Mouse (Mus musculus) limb, embryonic 11.5 days (tissue): ENCODE results near the gene Pzp. TPM values are rescaled to one million over a fixed set of nuclear protein-coding genes. Genes with fewer than 3 reads are reported as not detected.

ENCODE experiments used
- ATAC-seq: fragments of 200-750 bp; cut with Nextera tagmentation; 2 replicates; pipeline ENCODE4 v1.8.0; 2017; ENCODE audit warnings: low read depth; ENCODE audit not compliant: insufficient number of reproducible peaks, low FRiP score, low TSS enrichment
- DNase-seq: peaks from one replicate; pipeline ENCODE4 v3.0.0-alpha.2; 2015; ENCODE audit warnings: low spot score
- H3K27ac ChIP-seq: fragments of 300-500 bp; sonication (generic); replicated peaks from 2 replicates; pipeline ENCODE4 v1.5.1; 2014; ENCODE audit warnings: low read depth, mild to moderate bottlenecking, low read length
- H3K27me3 ChIP-seq: fragments of 300-500 bp; sonication (generic); 2 replicates; pipeline ENCODE4 v1.6.1; 2014; ENCODE audit warnings: mild to moderate bottlenecking, low read length, mixed read lengths; ENCODE audit not compliant: control insufficient read depth, insufficient read depth
- H3K36me3 ChIP-seq: fragments of 300-500 bp; sonication (generic); 2 replicates; pipeline ENCODE4 v1.6.1; 2014; ENCODE audit warnings: mild to moderate bottlenecking, low read length, moderate library complexity, mixed read lengths; ENCODE audit not compliant: control insufficient read depth, insufficient read depth
- H3K4me1 ChIP-seq: fragments of 300-500 bp; sonication (generic); 2 replicates; pipeline ENCODE4 v1.6.1; 2014; ENCODE audit warnings: low read length, mixed read lengths; ENCODE audit not compliant: control insufficient read depth, insufficient read depth
- H3K4me2 ChIP-seq: fragments of 300-500 bp; sonication (generic); 2 replicates; pipeline ENCODE4 v1.6.1; 2014; ENCODE audit warnings: low read depth, mild to moderate bottlenecking, moderate library complexity; ENCODE audit not compliant: severe bottlenecking
- H3K4me3 ChIP-seq: fragments of 300-500 bp; sonication (generic); 2 replicates; pipeline ENCODE4 v1.5.1; 2014; ENCODE audit warnings: low read depth, low read length
- H3K9ac ChIP-seq: fragments of 300-500 bp; sonication (generic); 2 replicates; pipeline ENCODE4 v1.6.1; 2014; ENCODE audit warnings: mild to moderate bottlenecking, low read length
- H3K9me3 ChIP-seq: fragments of 300-500 bp; sonication (generic); 2 replicates; pipeline ENCODE4 v1.6.1; 2016; ENCODE audit warnings: low read length; ENCODE audit not compliant: control insufficient read depth
- WGBS: fragments of 180-500 bp; shearing (Covaris S2); extraction: QIAGEN DNeasy Blood & Tissue Kit; methylation state at CpG from one replicate; pipeline ENCODE4 v1.1.7; 2014; 5-methylcytosine and 5-hydroxymethylcytosine counted together
- polyA plus RNA-seq: library from polyadenylated mRNA; unstranded; fragments of >200 nt; fragmentation: Nextera tagmentation; extraction: Ambion mirVana; gene quantifications from 2 replicates; pipeline ENCODE4 v1.2.1, GENCODE M21; 2014

Gene Pzp
- polyA plus RNA-seq, 1 experiment from 2014 or later = 0.03 TPM

GRCm38 (mm10) chr6:128533296-128533695 is 6.8 kb upstream of the Pzp start:
- DNase-seq (no peak), ATAC-seq (no peak)
- Histone ChIP-seq H3K9me3 (no peaks in the 10 kb centered on the region), H3K4me3 (no peak overlapping the region), H3K27me3 (no peaks in the 10 kb centered on the region), H3K4me2 (no peak overlapping the region), H3K27ac (no peak overlapping the region), H3K9ac (no peak overlapping the region), H3K4me1 (no peaks in the 10 kb centered on the region), H3K36me3 (no peaks in the 10 kb centered on the region)
- WGBS = 92% methylated on average over 6 of the region's 6 CpGs

DNA sequence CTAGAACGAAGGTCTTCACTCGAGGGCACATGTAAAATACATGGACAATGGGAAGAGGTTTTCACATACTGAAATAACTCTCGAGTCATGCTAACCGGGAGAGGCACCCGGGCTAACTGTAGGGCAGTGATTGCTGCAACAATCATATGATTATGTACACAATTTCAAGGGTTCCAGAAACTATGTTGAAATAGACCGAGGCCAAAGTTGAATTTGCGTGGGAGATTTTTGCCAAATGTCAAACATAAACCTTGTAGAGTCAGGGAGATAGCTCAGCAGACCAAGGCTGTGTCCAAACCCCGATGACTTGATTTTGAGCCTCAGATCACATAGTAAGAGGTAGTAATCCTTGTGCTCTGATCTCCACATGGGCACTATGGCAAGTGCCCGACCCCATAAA is 6.2 kb upstream of the Pzp start:
- DNase-seq (no peak), ATAC-seq (no peak)
- 92% methylated on average over 9 of the region's 9 CpGs for WGBS
- Histone ChIP-seq H3K4me1 (no peaks in the 10 kb centered on the region), H3K9ac (no peak overlapping the region), H3K27ac (no peak overlapping the region), H3K36me3 (no peaks in the 10 kb centered on the region), H3K4me3 (no peak overlapping the region), H3K4me2 (no peak overlapping the region), H3K27me3 (no peaks in the 10 kb centered on the region), H3K9me3 (no peaks in the 10 kb centered on the region)

DNA sequence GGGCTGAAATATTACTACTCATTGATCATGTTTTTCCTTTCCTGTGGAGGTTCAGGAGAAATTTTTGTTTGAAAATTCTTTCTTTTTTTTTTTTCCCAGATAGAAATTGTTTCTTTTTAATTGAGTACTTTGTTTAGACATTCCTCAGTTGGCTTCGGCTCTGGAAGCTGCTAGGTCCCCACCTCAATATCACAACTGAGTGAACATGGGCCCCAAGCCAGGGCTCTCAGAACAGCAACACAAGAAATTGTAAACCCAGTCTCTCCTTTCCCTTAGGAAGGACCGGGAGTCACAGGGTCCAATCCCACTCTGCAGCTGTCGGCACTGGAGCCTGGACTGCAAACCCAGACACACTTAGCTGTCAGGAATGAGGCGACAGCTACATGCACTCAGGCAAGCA is 2.0 kb upstream of the Pzp start:
- ATAC-seq (no peak), DNase-seq (no peak)
- WGBS = 60% methylated on average over 4 of the region's 4 CpGs
- no peak overlapping the region for H3K9ac ChIP-seq
- no peak overlapping the region for H3K27ac ChIP-seq
- H3K9me3 ChIP-seq = no peaks in the 10 kb centered on the region
- H3K27me3 ChIP-seq = no peaks in the 10 kb centered on the region
- H3K4me2 ChIP-seq = no peak overlapping the region
- no peak overlapping the region for H3K4me3 ChIP-seq
- H3K36me3 ChIP-seq = no peaks in the 10 kb centered on the region
- no peaks in the 10 kb centered on the region for H3K4me1 ChIP-seq

DNA sequence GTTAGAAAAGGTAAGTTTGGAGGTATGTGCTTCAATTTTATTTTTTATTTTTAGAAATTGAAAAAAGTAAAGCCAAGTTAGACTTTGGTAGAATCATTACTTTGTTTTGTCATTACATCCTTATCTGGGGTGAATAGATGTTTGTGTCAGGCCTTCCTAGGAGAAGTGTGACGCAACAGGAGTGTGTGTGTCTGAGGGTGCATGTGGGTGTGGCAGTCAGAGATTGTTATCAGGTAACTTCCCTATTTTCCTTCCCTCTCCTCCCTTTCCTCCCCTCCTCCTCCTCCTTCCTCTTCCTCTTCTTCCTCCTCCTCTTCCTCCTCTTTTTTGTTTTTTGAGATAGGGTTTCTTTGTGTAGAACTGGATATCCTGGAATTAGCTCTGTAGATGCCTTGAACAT is 590 bp upstream of the Pzp start:
- WGBS = 82% methylated on average over 1 of the region's 1 CpGs
- Histone ChIP-seq H3K9ac (no peak overlapping the region), H3K4me2 (no peak overlapping the region), H3K36me3 (no peaks in the 10 kb centered on the region), H3K4me1 (no peaks in the 10 kb centered on the region), H3K27ac (no peak overlapping the region), H3K4me3 (no peak overlapping the region), H3K9me3 (no peaks in the 10 kb centered on the region), H3K27me3 (no peaks in the 10 kb centered on the region)
- ATAC-seq (no peak), DNase-seq (no peak)

GRCm38 (mm10) chr6:128525801-128526200 is 719 bp downstream of the Pzp start:
- ATAC-seq (no peak), DNase-seq (no peak)
- Histone ChIP-seq H3K4me2 (no peak overlapping the region), H3K27ac (no peak overlapping the region), H3K9ac (no peak overlapping the region), H3K36me3 (no peaks in the 10 kb centered on the region), H3K9me3 (no peaks in the 10 kb centered on the region), H3K27me3 (no peaks in the 10 kb centered on the region), H3K4me1 (no peaks in the 10 kb centered on the region), H3K4me3 (no peak overlapping the region)
- WGBS = 89% methylated on average over 4 of the region's 4 CpGs

- no peaks in the 10 kb centered on the region for H3K27me3 ChIP-seq
- no peaks in the 10 kb centered on the region for H3K9me3 ChIP-seq
- no peaks in the 10 kb centered on the region for H3K4me1 ChIP-seq
- 89% methylated on average over 3 of the region's 3 CpGs for WGBS
- H3K4me3 ChIP-seq = no peak overlapping the region
- H3K4me2 ChIP-seq = no peak overlapping the region
- no peak overlapping the region for H3K27ac ChIP-seq
- no peaks in the 10 kb centered on the region for H3K36me3 ChIP-seq
- ATAC-seq (no peak), DNase-seq (no peak)
- no peak overlapping the region for H3K9ac ChIP-seq
These were observed 3.2 kb downstream of the Pzp start for GRCm38 (mm10) chr6:128523360-128523759.

- no peak overlapping the region for H3K4me2 ChIP-seq
- WGBS = 90% methylated on average over 7 of the region's 7 CpGs
- no peak overlapping the region for H3K27ac ChIP-seq
- no peak overlapping the region for H3K4me3 ChIP-seq
- H3K4me1 ChIP-seq = no peaks in the 10 kb centered on the region
- H3K9me3 ChIP-seq = no peaks in the 10 kb centered on the region
- ATAC-seq (no peak), DNase-seq (no peak)
- no peak overlapping the region for H3K9ac ChIP-seq
- H3K27me3 ChIP-seq = no peaks in the 10 kb centered on the region
- H3K36me3 ChIP-seq = no peaks in the 10 kb centered on the region
These were observed 7.4 kb downstream of the Pzp start for GRCm38 (mm10) chr6:128519159-128519558.

- Histone ChIP-seq H3K36me3 (no peaks in the 10 kb centered on the region), H3K9ac (no peak overlapping the region), H3K27me3 (no peaks in the 10 kb centered on the region), H3K4me3 (no peak overlapping the region), H3K4me1 (no peaks in the 10 kb centered on the region), H3K4me2 (no peak overlapping the region), H3K27ac (no peak overlapping the region), H3K9me3 (no peaks in the 10 kb centered on the region)
- ATAC-seq (no peak), DNase-seq (no peak)
- 89% methylated on average over 2 of the region's 2 CpGs for WGBS
These were observed 20.8 kb downstream of the Pzp start for GRCm38 (mm10) chr6:128505676-128506236.

- no peaks in the 10 kb centered on the region for H3K36me3 ChIP-seq
- no peaks in the 10 kb centered on the region for H3K9me3 ChIP-seq
- ATAC-seq = no peak
- DNase-seq = no peak
- H3K4me2 ChIP-seq = no peak overlapping the region
- no peaks in the 10 kb centered on the region for H3K4me1 ChIP-seq
- H3K27ac ChIP-seq = no peak overlapping the region
- no peaks in the 10 kb centered on the region for H3K27me3 ChIP-seq
- H3K4me3 ChIP-seq = no peak overlapping the region
- WGBS = 83% methylated on average over 5 of the region's 5 CpGs
- H3K9ac ChIP-seq = no peak overlapping the region
These were observed 21.8 kb downstream of the Pzp start for GRCm38 (mm10) chr6:128504743-128505142.
